Mouse (Mus musculus): ENCODE data around the gene Tepp. TPM values are rescaled to one million over a fixed set of nuclear protein-coding genes. Genes with fewer than 3 reads are reported as not detected.

The Tepp gene
- polyA plus RNA-seq, 1 experiment from 2014 or later: 1.5 TPM

- ATAC-seq: no peak
- Histone ChIP-seq H3K4me2 (ENCODE audit: low read length) (no peak overlapping the region), H3K9me3 (ENCODE audit: control insufficient read depth, low read length) (no peaks in the 10 kb centered on the region), H3K27ac (ENCODE audit: low read length) (no peak overlapping the region), H3K9ac (replicated peaks; ENCODE audit: low read depth, low read length) (no peak overlapping the region), H3K27me3 (replicated peaks; ENCODE audit: control insufficient read depth, insufficient read depth, low read length) (no peaks in the 10 kb centered on the region), H3K4me1 (replicated peaks; ENCODE audit: control insufficient read depth, insufficient read depth, low read length) (no peaks in the 10 kb centered on the region), H3K36me3 (ENCODE audit: control insufficient read depth, insufficient read depth) (no peaks in the 10 kb centered on the region), H3K4me3 (replicated peaks; ENCODE audit: low read length) (no peak overlapping the region)
- 22% methylated on average over 5 of the region's 5 CpGs for WGBS
These were observed 8.0 kb upstream of the Tepp start for GRCm38 (mm10) chr8:95302410-95302809.

DNA sequence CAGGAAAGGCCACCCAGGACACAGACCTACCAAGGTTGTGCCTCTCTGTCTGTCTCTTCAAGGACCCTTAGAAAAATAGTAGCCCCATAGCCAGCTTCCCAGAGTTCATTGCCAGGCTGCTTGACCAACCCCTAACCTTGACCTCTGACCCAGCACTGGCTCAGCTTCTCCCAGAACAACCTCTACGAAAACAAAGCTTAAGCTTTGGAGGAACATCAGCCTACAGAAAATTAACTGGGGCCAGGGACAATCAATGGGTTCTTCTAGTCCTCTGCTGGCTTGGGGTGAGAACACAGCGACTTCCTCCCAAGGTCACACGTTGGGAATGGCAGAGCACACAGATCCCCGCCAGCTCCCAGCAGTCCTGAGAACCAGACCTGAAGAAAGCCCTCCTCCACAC is 4.8 kb upstream of the Tepp start:
- Histone ChIP-seq H3K4me2 (ENCODE audit: low read length) (no peak overlapping the region), H3K4me3 (replicated peaks; ENCODE audit: low read length) (no peak overlapping the region), H3K36me3 (ENCODE audit: control insufficient read depth, insufficient read depth) (no peaks in the 10 kb centered on the region), H3K9me3 (ENCODE audit: control insufficient read depth, low read length) (no peaks in the 10 kb centered on the region), H3K4me1 (replicated peaks; ENCODE audit: control insufficient read depth, insufficient read depth, low read length) (peaks cover 4% of the 10 kb centered on the region), H3K27me3 (replicated peaks; ENCODE audit: control insufficient read depth, insufficient read depth, low read length) (no peaks in the 10 kb centered on the region), H3K27ac (ENCODE audit: low read length) (no peak overlapping the region), H3K9ac (replicated peaks; ENCODE audit: low read depth, low read length) (no peak overlapping the region)
- WGBS: 68% methylated on average over 4 of the region's 4 CpGs
- ATAC-seq: no peak

DNA sequence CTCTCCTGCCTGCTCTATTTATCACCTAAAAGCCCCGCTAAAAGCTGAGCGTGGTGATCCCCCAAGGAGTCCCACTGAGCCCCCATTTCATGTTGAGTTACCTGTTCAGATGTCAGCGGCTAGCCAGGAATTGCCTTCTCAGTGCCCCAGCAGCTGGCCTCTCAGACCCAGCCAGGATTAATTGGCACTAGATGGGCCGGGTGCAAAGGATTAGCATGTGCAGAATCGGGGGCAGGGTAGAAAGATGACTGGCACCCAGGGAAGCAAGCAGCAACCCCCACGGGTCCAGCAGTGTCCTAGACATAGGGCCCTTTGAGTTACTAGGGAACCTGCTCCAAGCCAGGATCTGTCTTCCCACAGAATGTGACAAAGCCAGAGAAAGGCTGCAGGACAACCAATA is 3.9 kb upstream of the Tepp start, which contains the start of gene Cngb1:
Gene Cngb1 (minus strand): TSS at position 155 of the 400 bp plus-strand sequence.
- no peak within 1 kb of the TSS for H3K9ac ChIP-seq (replicated peaks; ENCODE audit: low read depth, low read length)
- H3K27ac ChIP-seq (ENCODE audit: low read length): no peak within 1 kb of the TSS
- no peak within 1 kb of the TSS for H3K4me3 ChIP-seq (replicated peaks; ENCODE audit: low read length)
- no peaks in the 10 kb centered on the region for H3K27me3 ChIP-seq (replicated peaks; ENCODE audit: control insufficient read depth, insufficient read depth, low read length)
- H3K4me2 ChIP-seq (ENCODE audit: low read length): no peak within 1 kb of the TSS
- H3K4me1 ChIP-seq (replicated peaks; ENCODE audit: control insufficient read depth, insufficient read depth, low read length): peaks cover 9% of the 10 kb centered on the region
- 55% methylated on average over 6 of the region's 6 CpGs for WGBS
- no peaks in the 10 kb centered on the region for H3K9me3 ChIP-seq (ENCODE audit: control insufficient read depth, low read length)
- no peaks in the 10 kb centered on the region for H3K36me3 ChIP-seq (ENCODE audit: control insufficient read depth, insufficient read depth)
- no peak for ATAC-seq

GRCm38 (mm10) chr8:95312836-95313235 is 2.5 kb downstream of the Tepp start:
- H3K9ac ChIP-seq (replicated peaks; ENCODE audit: low read depth, low read length): no peak overlapping the region
- whole genome bisulfite sequencing: 63% methylated on average over 18 of the region's 18 CpGs
- ATAC-seq: no peak
- H3K27me3 ChIP-seq (replicated peaks; ENCODE audit: control insufficient read depth, insufficient read depth, low read length): no peaks in the 10 kb centered on the region
- no peak overlapping the region for H3K27ac ChIP-seq (ENCODE audit: low read length)
- no peak overlapping the region for H3K4me3 ChIP-seq (replicated peaks; ENCODE audit: low read length)
- H3K36me3 ChIP-seq (ENCODE audit: control insufficient read depth, insufficient read depth): no peaks in the 10 kb centered on the region
- H3K4me1 ChIP-seq (replicated peaks; ENCODE audit: control insufficient read depth, insufficient read depth, low read length): peaks cover 9% of the 10 kb centered on the region
- no peak overlapping the region for H3K4me2 ChIP-seq (ENCODE audit: low read length)
- no peaks in the 10 kb centered on the region for H3K9me3 ChIP-seq (ENCODE audit: control insufficient read depth, low read length)

GRCm38 (mm10) chr8:95313857-95314256 is 3.5 kb downstream of the Tepp start:
- H3K4me1 ChIP-seq (replicated peaks; ENCODE audit: control insufficient read depth, insufficient read depth, low read length): peaks cover 9% of the 10 kb centered on the region
- no peak overlapping the region for H3K27ac ChIP-seq (ENCODE audit: low read length)
- no peak overlapping the region for H3K4me3 ChIP-seq (replicated peaks; ENCODE audit: low read length)
- no peak overlapping the region for H3K4me2 ChIP-seq (ENCODE audit: low read length)
- 88% methylated on average over 6 of the region's 6 CpGs for WGBS
- no peak overlapping the region for H3K9ac ChIP-seq (replicated peaks; ENCODE audit: low read depth, low read length)
- H3K9me3 ChIP-seq (ENCODE audit: control insufficient read depth, low read length): no peaks in the 10 kb centered on the region
- ATAC-seq: no peak
- H3K36me3 ChIP-seq (ENCODE audit: control insufficient read depth, insufficient read depth): no peaks in the 10 kb centered on the region
- no peaks in the 10 kb centered on the region for H3K27me3 ChIP-seq (replicated peaks; ENCODE audit: control insufficient read depth, insufficient read depth, low read length)

DNA sequence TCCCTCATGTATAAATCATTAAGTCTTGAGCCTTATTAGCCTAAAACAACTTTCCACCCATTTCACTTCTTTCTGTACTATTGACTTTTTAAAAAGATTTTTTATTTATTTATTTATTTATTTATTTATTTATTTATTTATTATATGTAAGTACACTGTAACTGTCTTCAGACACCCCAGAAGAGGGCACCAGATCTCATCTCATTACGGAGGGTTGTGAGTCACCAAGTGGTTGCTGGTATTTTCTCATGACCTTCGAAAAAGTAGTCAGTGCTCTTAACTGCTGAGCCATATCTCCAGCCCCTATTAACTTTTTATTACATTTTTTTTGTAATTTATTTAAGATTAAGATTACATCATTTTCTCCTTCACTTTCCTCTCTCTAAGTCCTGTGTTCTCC is 4.3 kb downstream of the Tepp start:
- H3K4me1 ChIP-seq (replicated peaks; ENCODE audit: control insufficient read depth, insufficient read depth, low read length): peaks cover 9% of the 10 kb centered on the region
- no peaks in the 10 kb centered on the region for H3K36me3 ChIP-seq (ENCODE audit: control insufficient read depth, insufficient read depth)
- no peaks in the 10 kb centered on the region for H3K9me3 ChIP-seq (ENCODE audit: control insufficient read depth, low read length)
- ATAC-seq: no peak
- H3K27me3 ChIP-seq (replicated peaks; ENCODE audit: control insufficient read depth, insufficient read depth, low read length): no peaks in the 10 kb centered on the region
- no peak overlapping the region for H3K27ac ChIP-seq (ENCODE audit: low read length)
- H3K4me2 ChIP-seq (ENCODE audit: low read length): no peak overlapping the region
- H3K4me3 ChIP-seq (replicated peaks; ENCODE audit: low read length): no peak overlapping the region
- WGBS: 78% methylated on average over 2 of the region's 2 CpGs
- H3K9ac ChIP-seq (replicated peaks; ENCODE audit: low read depth, low read length): no peak overlapping the region

DNA sequence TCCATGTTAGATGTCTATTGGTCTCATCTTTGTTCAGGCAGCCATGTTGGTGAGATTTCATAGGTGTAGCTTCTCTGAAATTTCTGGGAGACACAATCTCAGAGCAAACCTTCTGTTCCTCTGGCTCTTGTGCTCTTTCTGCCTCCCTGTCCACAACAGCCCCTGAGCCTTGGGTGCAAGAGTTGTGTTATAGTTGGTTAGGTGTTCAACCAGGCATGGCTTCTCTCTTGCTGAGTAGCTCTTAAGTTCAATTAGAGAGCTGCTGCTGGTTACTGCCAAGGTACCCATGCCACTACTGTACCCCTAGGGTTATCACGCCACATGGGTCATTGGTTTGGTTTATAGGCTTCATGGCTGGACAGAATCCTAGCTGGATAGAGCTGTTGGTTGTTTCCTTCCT is 5.0 kb downstream of the Tepp start:
- Histone ChIP-seq H3K27ac (ENCODE audit: low read length) (no peak overlapping the region), H3K4me2 (ENCODE audit: low read length) (no peak overlapping the region), H3K4me1 (replicated peaks; ENCODE audit: control insufficient read depth, insufficient read depth, low read length) (peaks cover 11% of the 10 kb centered on the region), H3K27me3 (replicated peaks; ENCODE audit: control insufficient read depth, insufficient read depth, low read length) (no peaks in the 10 kb centered on the region), H3K4me3 (replicated peaks; ENCODE audit: low read length) (no peak overlapping the region), H3K9me3 (ENCODE audit: control insufficient read depth, low read length) (no peaks in the 10 kb centered on the region), H3K36me3 (ENCODE audit: control insufficient read depth, insufficient read depth) (no peaks in the 10 kb centered on the region), H3K9ac (replicated peaks; ENCODE audit: low read depth, low read length) (no peak overlapping the region)
- ATAC-seq: no peak
- 96% methylated on average over 1 of the region's 1 CpGs for WGBS

- Histone ChIP-seq H3K27me3 (replicated peaks; ENCODE audit: control insufficient read depth, insufficient read depth, low read length) (no peaks in the 10 kb centered on the region), H3K4me2 (ENCODE audit: low read length) (peak overlapping the region; percentile 78), H3K27ac (ENCODE audit: low read length) (no peak overlapping the region), H3K4me3 (replicated peaks; ENCODE audit: low read length) (peak overlapping the region; percentile 44), H3K36me3 (ENCODE audit: control insufficient read depth, insufficient read depth) (peaks cover 6% of the 10 kb centered on the region; the same call in 1 of the 2 replicates), H3K9me3 (ENCODE audit: control insufficient read depth, low read length) (no peaks in the 10 kb centered on the region), H3K9ac (replicated peaks; ENCODE audit: low read depth, low read length) (peak overlapping the region; percentile 58), H3K4me1 (replicated peaks; ENCODE audit: control insufficient read depth, insufficient read depth, low read length) (peaks cover 13% of the 10 kb centered on the region)
- WGBS: 4% methylated on average over 41 of the region's 41 CpGs
- peak; percentile 57 for ATAC-seq
These were observed 10.1 kb downstream of the Tepp start for GRCm38 (mm10) chr8:95320224-95321139.

DNA sequence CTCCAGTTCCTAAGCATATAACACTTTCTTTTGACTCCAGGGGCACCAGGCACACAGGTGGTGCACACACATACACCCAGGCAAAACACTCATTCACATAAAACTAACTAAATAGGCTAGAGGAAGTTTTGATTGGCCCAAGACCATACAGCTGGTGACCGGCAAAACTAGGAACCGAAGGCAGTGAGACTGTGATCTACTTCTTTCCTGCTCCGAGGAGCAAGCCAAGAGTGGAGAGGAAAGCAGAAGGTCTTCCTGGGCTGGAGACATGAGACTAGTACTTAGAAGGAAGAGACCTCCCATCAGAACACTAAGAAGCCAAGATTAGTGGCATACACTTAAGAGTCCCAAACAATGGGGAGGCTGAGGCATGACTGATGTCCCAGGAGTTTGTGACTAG is 12.8 kb downstream of the Tepp start:
- ATAC-seq: no peak
- H3K36me3 ChIP-seq (ENCODE audit: control insufficient read depth, insufficient read depth): peaks cover 26% of the 10 kb centered on the region
- H3K9ac ChIP-seq (replicated peaks; ENCODE audit: low read depth, low read length): no peak overlapping the region
- WGBS: 91% methylated on average over 3 of the region's 3 CpGs
- H3K27ac ChIP-seq (ENCODE audit: low read length): no peak overlapping the region
- H3K4me2 ChIP-seq (ENCODE audit: low read length): no peak overlapping the region
- no peak overlapping the region for H3K4me3 ChIP-seq (replicated peaks; ENCODE audit: low read length)
- H3K27me3 ChIP-seq (replicated peaks; ENCODE audit: control insufficient read depth, insufficient read depth, low read length): no peaks in the 10 kb centered on the region
- H3K4me1 ChIP-seq (replicated peaks; ENCODE audit: control insufficient read depth, insufficient read depth, low read length): peaks cover 16% of the 10 kb centered on the region
- H3K9me3 ChIP-seq (ENCODE audit: control insufficient read depth, low read length): no peaks in the 10 kb centered on the region

Data from forebrain, embryonic 16.5 days (tissue).